9 mouse cellular contexts compared by ENCODE assay signal in genomic region chr14:48119012-48119647, GRCm38 (mm10). TPM values are rescaled to one million over a fixed set of nuclear protein-coding genes. Genes with fewer than 3 reads are reported as not detected.
DNase-seq lines count a peak whose midpoint lies in the region; ATAC-seq and TF ChIP-seq lines count a peak whose summit lies in the region.
"Had no signal": no experiment of that assay in that cellular context is flagged by ENCODE, and none has a peak within 500 bp of the region (broad histone marks: within the 10 kb centered on the region; RNA-seq: fewer than 3 reads in every experiment).

No protein-coding gene starts in this region.

- ATAC-seq in embryonic facial prominence, embryonic 13.5 days (ENCODE audit: insufficient number of reproducible peaks, insufficient read depth, low FRiP score, low TSS enrichment, low read depth): 0 out of 2 replicates have a peak, but pooled peaks have one; percentile 54
- peak; percentile 44 for ATAC-seq in hindbrain, postnatal 0 days
- no peak for ATAC-seq in frontal cortex, adult (ENCODE audit: low TSS enrichment)

- no peaks in the 10 kb centered on the region for H3K9me3 ChIP-seq in embryonic facial prominence, embryonic 13.5 days
- H3K9me3 ChIP-seq in hindbrain, postnatal 0 days (ENCODE audit: low read length): no peaks in the 10 kb centered on the region

- DNase-seq in left cerebral cortex, postnatal 4 days: peak; percentile 71
- no peak for DNase-seq in left cerebral cortex, postnatal 25 days (ENCODE audit: low spot score in 2 of 2)
- DNase-seq in hindbrain, postnatal 0 days (ENCODE audit: low spot score): peak; percentile 75
- DNase-seq in adrenal gland, adult 18-20 months (ENCODE audit: low spot score in 2 of 2): no peak
- DNase-seq in urinary bladder, adult 2 months (ENCODE audit: low spot score): no peak
- DNase-seq: thymus, adult 2 months had no signal

- peak overlapping the region; percentile 17; the same call in 1 of the 2 replicates for H3K4me3 ChIP-seq in embryonic facial prominence, embryonic 13.5 days
- peak overlapping the region; percentile 82 for H3K4me3 ChIP-seq in hindbrain, postnatal 0 days (ENCODE audit: low read length)
- H3K4me3 ChIP-seq in olfactory bulb, adult 2 months (ENCODE audit: insufficient read depth, low read depth, low read length): peak overlapping the region; percentile 19; the same call in 1 of the 2 replicates

- intact Hi-C loops in left cerebral cortex, postnatal 4 days (cut with DNase I): no loop called here
- intact Hi-C loops in left cerebral cortex, postnatal 25 days (cut with DNase I): no loop called here

- peaks cover 8% of the 10 kb centered on the region for H3K27me3 ChIP-seq in embryonic facial prominence, embryonic 13.5 days
- no peaks in the 10 kb centered on the region for H3K27me3 ChIP-seq in hindbrain, postnatal 0 days (ENCODE audit: insufficient read depth, low read length)

- WGBS in embryonic facial prominence, embryonic 13.5 days: 3% methylated on average over 9 of the region's 9 CpGs
- WGBS in hindbrain, postnatal 0 days: 5% methylated on average over 9 of the region's 9 CpGs
- 10% methylated on average over 9 of the region's 9 CpGs for WGBS in olfactory bulb, adult 2 months

- TF ChIP-seq POLR2A in olfactory bulb, adult 2 months (IDR thresholded peaks at IDR 0.05; ENCODE audit: insufficient read depth, low read depth, low read length): no peak

- no peaks in the 10 kb centered on the region for H3K36me3 ChIP-seq in embryonic facial prominence, embryonic 13.5 days
- no peaks in the 10 kb centered on the region for H3K36me3 ChIP-seq in hindbrain, postnatal 0 days (ENCODE audit: insufficient read depth, low read length)

- no peak overlapping the region for H3K9ac ChIP-seq in embryonic facial prominence, embryonic 13.5 days
- no peak overlapping the region for H3K9ac ChIP-seq in hindbrain, postnatal 0 days (replicated peaks; ENCODE audit: low read length)

- peaks cover 29% of the 10 kb centered on the region for H3K4me1 ChIP-seq in embryonic facial prominence, embryonic 13.5 days
- peaks cover 4% of the 10 kb centered on the region; the same call in 1 of the 2 replicates for H3K4me1 ChIP-seq in hindbrain, postnatal 0 days (ENCODE audit: insufficient read depth, low read length)
- peaks cover 9% of the 10 kb centered on the region for H3K4me1 ChIP-seq in olfactory bulb, adult 2 months (ENCODE audit: control insufficient read depth, insufficient read depth, low read length)

- no peak overlapping the region; the same call in 1 of the 2 replicates for H3K27ac ChIP-seq in embryonic facial prominence, embryonic 13.5 days
- H3K27ac ChIP-seq in hindbrain, postnatal 0 days: peak overlapping the region; percentile 41; the same call in 1 of the 2 replicates
- peak overlapping the region; percentile 79 for H3K27ac ChIP-seq in olfactory bulb, adult 2 months (ENCODE audit: insufficient read depth, low read depth, low read length)

- peak overlapping the region; percentile 90 for H3K4me2 ChIP-seq in embryonic facial prominence, embryonic 13.5 days
- peak overlapping the region; percentile 96 for H3K4me2 ChIP-seq in hindbrain, postnatal 0 days (ENCODE audit: low read depth, low read length)

- TF ChIP-seq CTCF in hindbrain, postnatal 0 days (IDR thresholded peaks at IDR 0.05; ENCODE audit: low read depth): no peak
- TF ChIP-seq CTCF in olfactory bulb, adult 2 months (IDR thresholded peaks at IDR 0.05; ENCODE audit: insufficient read depth, low read depth, low read length): no peak

RNA-seq across cellular contexts. Expression of gene Peli2, which starts 1.5 kb away (rescaled TPM):
- 10 to 100 TPM; 25.5 to 30.8 TPM for total RNA-seq in left cerebral cortex, postnatal 4 days (2021)
- total RNA-seq in left cerebral cortex, postnatal 25 days (2021): 10 to 100 TPM; 13.5 to 21.0 TPM
- polyA plus RNA-seq in embryonic facial prominence, embryonic 13.5 days (2015; fragmentation: Nextera tagmentation; extraction: Ambion mirVana): 5.2 and 6.8 TPM in 2 replicates
- 38.8 and 63.6 TPM in 2 replicates for total RNA-seq in hindbrain, postnatal 0 days (2014; rRNA removed)
- 15.1 and 16.5 TPM in 2 replicates for polyA plus RNA-seq in hindbrain, postnatal 0 days (2015; fragmentation: Nextera tagmentation; extraction: Ambion mirVana)
- 103 TPM in 1 of 2 replicates, not detected in the other for polyA plus RNA-seq in olfactory bulb, adult 2 months (2012; ENCODE audit: insufficient read depth, insufficient read length, low replicate concordance, missing spikeins)
- 10 to 100 TPM; 21.3 to 42.4 TPM for total RNA-seq in adrenal gland, adult 18-20 months (2021)
- polyA plus RNA-seq in urinary bladder, adult 2 months (2012; rRNA removed): 25.0 and 36.3 TPM in 2 replicates

Comparison
In these comparisons a context has a peak if more than half of its experiments do, and no peak if none do; other contexts are left out.
1. DNase-seq: peak in left cerebral cortex, postnatal 4 days (single experiment) and hindbrain, postnatal 0 days (single experiment); none in left cerebral cortex, postnatal 25 days (0 of 2), adrenal gland, adult 18-20 months (0 of 2) and urinary bladder, adult 2 months (single experiment).
2. H3K4me3 ChIP-seq: peak in every context shown above with its lines; median percentile 82 in hindbrain, postnatal 0 days; 19 in olfactory bulb, adult 2 months; 17 in embryonic facial prominence, embryonic 13.5 days.